Mouse (Mus musculus) Muller cell, postnatal 12 days (primary cell): ENCODE results near the gene Tmem131.
A peak's percentile ranks its signal among the peaks of the same experiment; 100 is the strongest.

ENCODE experiments used
- DNase-seq: peaks from one replicate; pipeline ENCODE4 v3.0.0-alpha.2; 2015; ENCODE audit errors: inconsistent ontology term

The Tmem131 gene

DNA sequence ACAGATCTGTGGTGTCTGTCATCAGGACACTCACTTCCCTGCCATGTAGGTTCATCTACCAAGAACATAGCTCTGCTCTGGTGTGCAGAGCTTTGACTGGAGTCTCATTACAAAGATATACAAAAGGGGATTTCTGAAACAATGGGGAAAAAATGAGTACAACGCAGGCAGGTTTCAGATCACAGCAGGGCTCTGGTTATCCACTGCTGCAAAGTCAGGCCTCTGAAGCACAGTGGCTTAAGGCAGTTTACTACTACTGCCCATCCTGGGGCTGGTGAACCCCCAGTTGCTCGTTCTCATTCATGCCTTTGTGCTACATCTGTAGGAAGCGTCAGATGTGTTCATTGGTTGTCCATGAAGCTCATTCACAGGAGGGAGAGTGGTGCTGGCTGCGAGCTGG, 57.0 kb downstream of the Tmem131 start:
- no peak for DNase-seq

DNA sequence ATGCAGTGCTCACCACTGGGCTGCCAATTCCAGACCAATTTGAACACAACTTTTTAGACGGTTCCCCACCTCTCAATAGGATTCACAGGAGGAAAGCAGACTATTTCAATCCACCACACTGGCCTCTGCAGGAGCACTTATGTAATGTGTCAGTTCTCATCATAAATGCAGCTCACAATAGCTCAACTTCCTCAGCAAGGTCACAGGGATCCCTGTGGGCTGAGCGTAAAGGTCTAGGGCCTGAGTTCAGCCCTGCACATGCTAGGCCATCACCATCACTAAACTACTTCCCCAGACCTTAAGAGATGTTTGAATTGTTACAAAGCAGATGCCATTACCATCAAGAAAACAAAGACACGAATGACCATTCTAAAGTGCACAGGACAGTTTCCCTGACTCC, 58.9 kb downstream of the Tmem131 start:
- no peak for DNase-seq

DNA sequence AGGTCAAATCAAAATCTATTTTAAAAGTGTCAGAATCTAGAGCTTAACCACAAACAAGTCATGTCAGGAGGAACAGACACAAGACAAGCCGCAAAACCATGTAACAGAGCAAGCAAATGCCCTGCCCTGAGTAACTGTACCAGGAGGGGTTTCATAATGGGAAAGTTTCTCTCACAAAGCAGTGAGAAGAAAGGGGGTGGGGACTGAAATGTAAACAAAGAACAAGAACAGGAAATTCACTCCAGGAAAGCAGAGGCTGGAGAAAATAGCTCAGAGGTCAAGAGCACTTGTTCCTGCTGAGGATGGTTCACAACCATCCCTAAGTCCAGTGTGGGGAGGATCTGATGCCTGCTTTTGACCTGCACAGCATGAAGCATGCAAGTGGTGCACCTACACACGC, 59.7 kb downstream of the Tmem131 start:
- no peak for DNase-seq

DNA sequence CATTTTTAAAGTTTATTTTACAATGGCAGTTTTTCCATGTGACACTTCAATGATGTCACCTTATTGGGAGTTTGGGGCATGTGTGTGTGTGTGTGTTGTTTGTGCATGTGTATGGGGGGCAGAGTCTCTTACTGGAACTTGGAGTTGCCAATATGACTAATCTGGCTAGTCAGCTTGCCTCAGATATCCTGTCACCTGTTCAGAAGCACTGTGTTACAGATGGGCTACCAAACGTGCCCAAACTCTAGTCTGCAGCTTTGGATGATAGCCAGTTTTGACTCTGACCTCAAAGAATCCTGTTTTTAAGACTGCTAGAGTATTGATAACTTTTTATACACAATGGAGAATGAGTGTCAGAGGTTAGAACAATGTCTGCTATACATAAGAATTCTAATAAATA, 64.3 kb downstream of the Tmem131 start:
- no peak for DNase-seq

DNA sequence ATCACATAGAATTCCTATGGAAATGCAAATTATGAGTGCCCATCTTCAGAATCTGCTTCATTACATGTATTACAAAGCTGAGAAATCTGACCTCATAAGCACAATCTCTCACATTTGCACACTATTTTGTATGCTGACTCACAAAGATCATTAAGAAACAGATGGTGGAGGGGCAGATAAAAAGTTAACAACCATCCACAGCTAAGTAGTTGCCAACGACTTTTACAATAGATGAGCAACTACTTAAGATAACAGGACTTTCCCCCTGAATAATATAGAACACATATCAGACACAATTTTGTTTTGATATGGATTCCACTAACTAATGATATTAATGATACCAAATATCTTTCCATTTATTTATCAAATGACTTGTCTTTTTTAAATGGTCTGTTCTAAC, 66.3 kb downstream of the Tmem131 start:
- no peak for DNase-seq

DNA sequence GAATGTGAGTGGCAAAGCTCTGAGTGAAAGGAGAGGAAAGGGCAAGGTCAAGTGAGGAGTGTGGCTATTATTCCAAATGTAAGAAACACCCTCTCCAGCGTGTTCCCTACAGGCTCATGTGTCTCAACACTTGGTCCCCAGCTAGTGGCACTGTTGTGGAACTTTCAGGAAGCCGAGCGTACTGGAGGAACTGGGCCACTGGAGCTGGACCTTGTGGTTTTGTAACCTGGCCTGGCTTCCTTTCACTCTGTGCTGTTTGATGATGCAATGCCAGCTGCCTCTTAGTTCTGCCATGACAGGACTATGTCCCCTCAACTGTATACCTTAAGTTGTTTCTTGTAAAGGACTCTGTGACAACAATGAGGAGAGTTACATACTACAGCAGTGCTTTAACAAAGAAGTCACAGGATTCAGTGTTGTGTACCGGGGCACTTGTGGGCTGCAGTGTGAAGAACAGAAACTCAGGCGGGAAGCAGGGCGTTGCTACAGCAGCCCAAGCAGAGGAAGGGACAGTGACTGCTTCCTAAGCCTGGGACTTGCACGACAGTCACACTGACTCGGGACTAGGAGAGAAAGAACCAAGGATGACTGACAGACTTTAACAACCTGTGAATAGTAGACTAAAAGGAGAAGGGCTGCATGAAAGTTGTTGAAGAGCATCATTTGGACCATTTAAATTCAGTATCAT, 68.4 kb downstream of the Tmem131 start:
- no peak for DNase-seq

DNA sequence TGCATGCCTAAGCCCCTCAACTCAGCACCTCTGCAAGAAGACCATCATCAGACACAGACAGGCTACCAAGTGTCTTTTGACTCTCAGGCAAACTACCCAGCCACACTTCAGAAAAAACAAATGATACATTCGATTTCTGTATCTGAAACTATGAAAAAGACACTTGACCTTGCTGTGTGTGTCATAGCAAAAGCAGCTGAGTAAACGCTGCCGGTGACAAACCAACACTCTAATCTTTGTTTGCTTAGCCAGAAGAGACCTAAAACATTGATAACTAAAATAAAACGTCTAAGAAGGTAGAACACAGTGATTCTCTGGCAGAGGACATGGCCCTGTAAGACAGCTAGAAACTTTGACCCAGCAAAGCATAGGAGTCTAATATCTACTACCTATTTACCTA, 72.2 kb downstream of the Tmem131 start:
- DNase-seq: no peak

DNA sequence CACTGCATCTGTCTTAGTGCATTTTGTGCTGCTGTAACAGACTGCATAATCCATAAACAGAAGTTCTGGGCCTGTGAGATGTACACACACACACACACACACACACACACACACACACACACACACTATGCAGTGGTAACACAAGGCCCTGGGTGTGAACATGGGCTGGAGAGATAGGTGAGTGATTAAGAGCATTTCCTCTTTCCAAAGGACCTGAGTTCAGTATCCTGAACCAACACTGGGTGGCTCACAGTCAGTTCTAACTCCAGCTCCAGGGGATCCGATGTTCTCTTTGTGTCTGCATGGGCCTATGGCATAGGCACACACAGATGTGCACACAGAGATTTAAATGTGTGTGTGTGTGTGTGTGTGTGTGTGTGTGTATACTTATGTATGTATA, 72.9 kb downstream of the Tmem131 start:
- DNase-seq: no peak

DNA sequence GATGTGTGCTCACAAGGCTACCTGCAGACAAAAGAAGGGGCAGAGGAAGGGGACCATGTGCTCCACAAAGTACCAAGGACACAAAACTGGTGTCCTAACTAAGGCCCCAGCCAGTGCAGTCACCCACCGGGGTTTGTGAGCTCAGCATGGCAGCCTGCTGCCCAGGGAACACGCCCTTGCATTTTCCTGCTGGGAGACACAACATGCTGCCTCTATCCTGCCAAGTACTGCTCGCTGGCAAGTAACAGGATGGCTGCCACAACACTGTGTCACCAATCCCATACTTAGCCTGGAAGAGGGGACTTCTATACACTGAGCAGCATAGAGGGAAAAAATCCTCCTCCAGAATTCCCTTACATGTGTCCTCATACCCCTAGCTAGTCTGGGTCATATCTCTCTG, 78.7 kb downstream of the Tmem131 start:
- peak; percentile 36 for DNase-seq

DNA sequence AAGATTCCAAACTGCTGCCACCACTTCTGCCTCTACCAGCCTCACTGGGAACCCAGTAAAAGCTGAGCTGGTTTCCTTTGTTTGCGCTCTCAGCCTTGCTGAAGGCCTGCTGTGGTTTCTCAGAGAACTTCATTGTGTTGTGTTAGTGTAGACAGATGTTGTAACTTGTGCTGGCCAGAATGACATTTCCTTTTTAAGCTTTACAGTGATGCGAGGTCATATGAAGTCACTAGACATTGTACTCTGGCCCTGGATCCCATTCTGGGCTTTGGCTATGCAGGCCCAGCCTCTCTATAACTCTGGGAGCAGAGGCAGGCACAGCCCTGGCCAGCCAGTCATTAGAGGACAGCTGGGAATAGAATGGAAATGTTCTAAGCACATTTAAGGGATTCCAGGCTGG, 81.7 kb downstream of the Tmem131 start:
- DNase-seq: no peak

DNA sequence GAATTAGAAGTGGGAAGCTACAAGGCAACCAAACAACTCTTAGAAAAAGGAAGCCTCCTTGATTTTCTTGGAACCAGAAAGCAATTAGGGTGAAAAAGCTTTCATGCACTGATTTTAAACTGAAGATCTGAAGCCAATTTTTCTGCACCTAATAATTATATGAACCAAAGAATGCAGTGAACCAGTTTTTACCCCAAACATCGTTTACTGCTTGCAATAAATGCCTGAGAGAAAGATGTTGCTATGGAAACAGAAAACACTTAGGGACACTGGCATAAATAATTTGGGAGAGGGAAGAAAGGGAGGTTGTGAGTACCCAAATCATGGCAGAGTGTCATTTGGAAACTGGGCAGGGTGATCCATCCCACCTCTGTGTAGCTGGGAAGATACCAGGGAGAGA, 82.6 kb downstream of the Tmem131 start:
- peak; percentile 67 for DNase-seq

DNA sequence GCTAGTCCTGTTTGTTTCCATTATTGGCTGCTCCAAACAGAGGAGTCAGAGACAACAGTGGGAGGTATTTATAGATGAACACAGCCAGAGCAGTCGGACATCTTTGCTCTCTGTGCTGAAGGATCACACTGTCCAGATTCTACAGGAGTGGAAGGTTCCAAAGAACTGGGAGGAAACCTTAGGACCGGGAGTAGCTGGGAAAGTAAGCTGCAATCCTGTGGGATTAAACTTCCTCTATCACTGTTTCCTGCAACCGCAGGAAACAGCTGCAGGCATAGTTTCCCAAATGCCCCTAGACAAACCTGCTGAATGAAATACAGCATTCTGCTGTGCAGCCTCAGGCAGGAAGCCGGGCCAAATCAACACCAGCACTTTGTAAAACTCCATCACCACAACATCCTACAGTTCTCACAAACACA, 83.0 kb downstream of the Tmem131 start:
- DNase-seq: no peak

DNA sequence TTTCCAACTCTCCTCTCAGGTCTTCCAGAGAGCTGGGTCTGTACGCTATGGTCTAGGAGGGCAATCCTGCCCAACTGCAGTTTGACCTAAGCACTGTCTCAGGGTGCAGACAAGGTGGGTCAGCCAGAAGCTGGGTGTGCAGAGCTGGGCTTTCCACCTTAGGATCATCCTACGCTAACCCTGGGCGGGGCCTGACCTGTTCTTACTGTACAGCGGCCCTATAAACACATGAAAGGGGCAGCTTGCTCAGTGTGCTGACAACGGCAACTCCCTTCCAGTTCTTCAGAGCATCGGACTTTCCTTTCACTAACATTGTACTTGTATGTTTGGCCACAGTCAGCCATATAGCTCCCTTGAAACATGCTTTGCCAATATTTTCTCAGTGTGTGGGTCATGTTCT, 86.4 kb downstream of the Tmem131 start:
- no peak for DNase-seq

DNA sequence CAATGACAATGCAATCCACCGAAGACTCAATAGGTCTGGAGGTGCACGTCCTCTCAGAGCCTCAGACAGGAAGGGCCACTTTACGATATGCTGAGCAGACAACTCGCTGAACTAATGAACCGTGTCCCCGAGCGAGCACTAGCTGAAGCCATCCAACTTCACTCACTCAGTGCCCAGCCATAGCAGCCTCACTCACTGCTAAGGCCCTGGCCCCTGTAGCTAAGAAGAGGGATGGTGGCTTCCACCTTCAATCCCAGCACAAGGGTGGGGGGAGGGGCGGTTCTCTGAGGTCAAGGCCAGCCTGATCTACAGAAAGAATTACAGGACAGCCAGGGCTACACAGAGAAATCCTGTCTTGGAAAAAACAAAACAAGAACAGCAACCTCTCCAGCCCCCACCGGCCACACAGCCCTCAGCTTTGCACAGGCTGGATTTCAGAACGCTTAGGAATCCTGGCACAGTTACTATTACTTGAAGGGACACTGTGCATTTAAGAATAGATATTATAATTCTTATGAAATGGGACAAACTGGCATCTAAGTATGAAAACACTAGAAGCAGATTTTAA, 89.2 kb downstream of the Tmem131 start:
- no peak for DNase-seq

DNA sequence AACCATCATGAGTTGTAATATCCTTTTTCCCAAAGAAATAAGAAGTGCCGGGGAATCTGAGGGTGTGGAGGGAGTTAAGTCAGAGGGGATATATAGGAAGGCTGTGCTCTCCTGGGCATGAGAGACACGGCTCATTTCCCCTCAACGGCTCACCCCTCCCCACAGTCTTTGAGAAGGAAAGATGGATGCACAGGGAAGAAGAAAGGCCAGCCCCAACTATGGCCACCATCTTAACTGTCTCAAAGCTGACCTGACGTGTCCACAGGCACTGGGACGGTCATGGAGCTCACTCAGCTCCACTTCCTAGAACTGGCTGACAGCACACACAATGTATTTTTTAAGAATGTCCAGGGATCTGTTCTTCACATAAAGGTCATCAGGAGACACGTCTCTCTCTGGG, 91.4 kb downstream of the Tmem131 start:
- DNase-seq: no peak

DNA sequence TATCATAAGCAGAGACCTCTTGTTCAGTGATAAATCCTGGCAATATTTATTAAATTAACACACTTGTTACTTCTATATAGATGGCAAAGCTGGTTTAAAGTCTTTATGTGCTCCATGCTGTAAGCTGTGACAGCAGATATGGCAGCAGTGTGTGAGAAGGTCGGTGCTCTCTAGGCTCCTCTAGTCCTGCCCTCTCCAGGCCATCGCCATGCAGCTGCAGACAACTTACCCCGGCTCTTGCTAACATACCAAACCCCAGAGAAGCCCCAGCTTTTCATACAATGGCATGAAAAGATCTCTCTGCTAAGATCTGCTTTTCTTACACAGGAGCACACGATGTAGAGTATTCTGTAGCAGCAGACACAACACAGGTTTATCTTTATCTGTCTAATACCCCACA, 92.1 kb downstream of the Tmem131 start:
- DNase-seq: no peak

DNA sequence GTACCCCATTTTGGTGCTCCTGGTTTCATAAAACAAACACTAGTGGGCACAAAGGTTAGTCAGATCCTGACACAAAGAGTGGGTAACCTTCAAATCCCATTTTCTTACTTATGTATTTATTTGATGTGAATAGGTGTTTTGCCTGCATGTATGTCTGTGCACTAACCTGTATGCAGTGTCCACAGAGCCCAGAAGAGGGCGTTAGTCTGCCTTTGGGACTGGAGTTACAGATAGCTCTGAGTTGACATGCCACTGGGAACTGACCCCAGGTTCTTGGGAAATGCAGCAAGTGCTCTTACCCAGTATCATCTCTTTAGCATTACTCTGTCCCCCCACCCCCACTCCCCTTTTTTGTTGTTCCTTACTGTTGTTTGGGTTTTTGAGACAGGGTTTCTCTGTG, 95.4 kb downstream of the Tmem131 start:
- no peak for DNase-seq

DNA sequence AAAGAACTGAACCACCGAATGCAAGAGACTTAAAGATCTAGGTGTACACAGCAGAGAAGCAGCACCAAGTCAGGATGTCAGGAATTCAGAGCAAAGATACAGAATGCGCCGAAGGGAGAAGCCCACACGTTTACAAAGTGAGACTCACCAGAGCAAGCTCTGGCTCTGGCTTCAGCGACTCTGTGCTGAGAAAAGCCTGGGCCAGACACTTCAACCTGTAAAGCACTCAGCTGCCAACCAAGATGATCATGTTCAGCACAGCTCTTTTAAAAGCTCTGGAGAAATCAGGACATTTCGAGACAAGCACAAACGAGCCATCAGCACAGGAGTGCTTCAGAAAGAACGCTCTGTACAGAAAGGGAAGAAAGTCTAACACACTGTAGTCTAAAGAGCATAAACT, 96.2 kb downstream of the Tmem131 start:
- DNase-seq: no peak

DNA sequence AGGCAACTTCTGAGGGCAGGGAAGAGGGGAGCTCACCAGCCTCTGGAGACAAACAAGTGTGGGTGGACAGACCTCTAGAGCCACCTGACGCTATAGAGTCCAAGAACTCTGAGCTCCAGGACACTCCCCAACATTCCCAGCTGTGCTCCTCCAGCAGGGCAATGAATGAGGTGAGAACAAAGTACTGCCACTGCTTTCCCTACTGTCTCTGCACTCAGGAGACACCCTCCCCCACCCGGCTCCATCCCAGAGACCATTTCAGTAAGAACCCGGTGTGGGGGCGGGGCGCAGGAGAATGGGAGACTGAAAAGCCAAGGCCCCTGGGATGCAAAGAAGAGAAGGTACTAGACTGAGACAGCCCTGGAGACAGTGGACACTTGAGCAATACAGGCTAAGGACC, 98.4 kb downstream of the Tmem131 start:
- no peak for DNase-seq

DNA sequence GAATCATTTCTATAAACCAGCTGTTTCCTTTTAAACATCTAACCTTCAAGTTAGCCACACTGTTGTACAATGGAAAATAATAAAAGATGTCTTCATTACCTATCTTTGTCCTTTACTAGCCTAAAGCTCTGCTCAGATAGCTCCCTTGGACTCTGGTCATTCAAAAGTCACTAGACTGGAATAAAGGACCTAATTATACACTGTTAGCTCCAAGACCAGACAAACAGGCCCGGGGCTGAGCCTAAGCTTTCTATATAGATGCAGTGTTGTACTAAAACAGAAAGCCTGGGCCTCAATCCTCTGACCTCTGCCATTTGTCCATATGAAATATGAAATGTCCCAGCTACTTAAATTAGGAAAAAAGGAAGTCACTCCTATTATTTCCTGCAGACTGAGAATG, 101.7 kb downstream of the Tmem131 start:
- peak; percentile 30 for DNase-seq

DNA sequence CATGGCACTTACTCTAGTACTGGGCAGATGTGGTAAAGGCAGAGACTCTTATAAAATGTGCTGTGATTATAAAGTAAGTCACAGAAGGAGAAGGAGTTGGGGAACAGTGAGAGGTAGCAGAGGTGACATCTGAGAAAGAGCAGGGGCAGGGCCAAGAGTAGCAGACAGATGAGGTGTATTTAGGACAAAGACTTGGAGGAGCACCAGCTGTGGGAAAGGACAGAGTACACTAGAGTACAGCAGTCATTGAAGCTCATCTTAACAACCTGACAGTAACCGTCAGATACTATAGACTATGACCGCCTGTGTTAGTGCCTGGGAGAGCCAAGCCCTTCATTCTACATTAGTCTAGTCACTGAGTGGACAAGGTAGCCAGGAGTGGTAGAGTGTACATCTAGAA, 102.5 kb downstream of the Tmem131 start:
- no peak for DNase-seq

DNA sequence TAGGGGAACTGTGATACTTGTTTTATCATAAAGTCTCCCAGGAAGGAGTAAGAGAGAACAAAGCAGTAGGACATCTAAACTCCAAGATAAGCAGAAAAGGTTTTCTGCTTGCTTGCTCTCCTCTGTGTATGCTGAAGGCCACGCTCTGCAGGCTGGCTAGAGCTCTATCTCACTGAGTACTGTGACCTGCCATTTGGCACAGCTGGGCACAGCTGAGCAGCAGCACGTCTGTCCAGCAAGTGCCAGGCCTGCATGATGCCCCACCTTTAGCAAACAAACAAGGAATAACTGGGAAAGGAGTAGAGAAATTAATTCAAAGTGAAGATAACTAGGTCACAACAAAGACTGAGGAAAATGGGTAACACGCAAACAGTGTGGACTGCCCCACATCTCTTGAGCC, 103.6 kb downstream of the Tmem131 start:
- DNase-seq: no peak

DNA sequence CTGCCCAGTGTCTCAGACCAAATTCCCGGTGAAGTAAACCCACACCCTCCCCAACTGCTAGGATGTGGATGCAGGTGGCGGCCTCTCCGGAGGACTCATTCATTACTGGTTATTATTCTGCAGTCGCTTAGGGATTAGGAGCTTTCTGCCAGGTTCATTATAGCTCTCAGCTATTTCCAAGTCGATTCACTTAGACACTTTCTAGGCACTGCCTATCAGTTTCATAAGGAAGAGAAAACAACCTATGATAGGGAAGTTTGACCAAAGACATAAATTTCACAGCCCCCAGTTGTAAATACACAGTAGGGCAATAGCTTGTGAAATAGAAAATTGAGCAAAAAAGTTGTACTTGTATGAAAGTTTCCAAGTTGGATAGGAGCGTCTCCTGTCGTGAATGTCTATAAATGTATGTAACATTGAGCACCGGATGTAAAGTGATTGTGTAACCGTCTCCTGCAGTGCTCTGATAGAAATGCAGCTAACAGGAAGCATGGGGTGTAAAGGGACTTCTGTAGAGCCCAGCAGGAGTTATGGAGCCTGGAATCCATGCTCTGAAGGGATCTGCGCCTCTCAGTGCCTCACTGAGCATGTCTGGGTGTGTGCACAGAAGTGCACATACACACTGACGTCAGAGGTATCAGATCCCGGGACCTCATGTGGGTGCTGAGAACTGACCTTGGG, 107.1 kb downstream of the Tmem131 start:
- no peak for DNase-seq

DNA sequence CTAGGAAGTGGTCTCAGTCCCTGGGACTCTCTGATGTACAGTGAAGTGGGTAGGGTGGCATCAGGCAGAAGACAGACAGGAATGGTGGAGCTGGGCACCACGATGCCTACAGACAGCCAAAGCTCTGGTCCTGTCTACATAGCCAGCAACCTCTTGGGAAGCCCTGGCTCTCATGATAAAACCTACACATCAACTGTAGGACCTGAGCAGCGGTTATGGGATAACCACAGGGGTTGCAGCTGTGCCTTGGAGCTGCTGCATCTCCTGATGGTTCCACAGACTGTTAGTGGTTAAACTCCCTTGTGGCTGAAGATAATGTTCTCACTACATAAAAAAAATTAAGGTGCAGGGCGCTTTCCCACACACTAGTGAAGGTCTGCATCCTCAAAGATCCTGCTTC, 107.9 kb downstream of the Tmem131 start:
- DNase-seq: no peak
